20 mouse cellular contexts compared by ENCODE assay signal in genomic region chr7:70777763-70778162, GRCm38 (mm10).
DNase-seq lines count a peak whose midpoint lies in the region; ATAC-seq and TF ChIP-seq lines count a peak whose summit lies in the region.
"Had no signal": no experiment of that assay in that cellular context is flagged by ENCODE, and none has a peak within 500 bp of the region (broad histone marks: within the 10 kb centered on the region; RNA-seq: fewer than 3 reads in every experiment).

No protein-coding gene starts in this region.

- intact Hi-C loops in left cerebral cortex, postnatal 14 days (cut with DNase I), result no loop called here

- H3K36me3 ChIP-seq in hindbrain, postnatal 0 days (ENCODE audit: insufficient read depth, low read length), result no peaks in the 10 kb centered on the region
- no peaks in the 10 kb centered on the region for H3K36me3 ChIP-seq in hindbrain, embryonic 13.5 days
- H3K36me3 ChIP-seq: hindbrain, embryonic 15.5 days; limb, embryonic 15.5 days; liver, embryonic 15.5 days had no signal

- 23% methylated on average over 4 of the region's 4 CpGs for WGBS in hindbrain, postnatal 0 days
- WGBS in hindbrain, embryonic 13.5 days, result 15% methylated on average over 4 of the region's 4 CpGs

- H3K4me1 ChIP-seq in hindbrain, postnatal 0 days (ENCODE audit: insufficient read depth, low read length), result no peaks in the 10 kb centered on the region
- no peaks in the 10 kb centered on the region for H3K4me1 ChIP-seq in hindbrain, embryonic 13.5 days (replicated peaks)
- H3K4me1 ChIP-seq: hindbrain, embryonic 15.5 days; limb, embryonic 15.5 days; liver, embryonic 15.5 days had no signal

- no peak overlapping the region for H3K27ac ChIP-seq in hindbrain, postnatal 0 days
- H3K27ac ChIP-seq in hindbrain, embryonic 13.5 days, result no peak overlapping the region
- H3K27ac ChIP-seq: hindbrain, embryonic 15.5 days; layer of hippocampus, adult 2 months; limb, embryonic 15.5 days; liver, embryonic 15.5 days had no signal

- peak; percentile 36 for DNase-seq in hindbrain, postnatal 0 days (ENCODE audit: low spot score)
- peak; percentile 20 to 22 for DNase-seq in right cerebral cortex, postnatal 10 days (ENCODE audit: low spot score in 2 of 2)
- no peak for DNase-seq in right cerebral cortex, adult 18-20 months
- DNase-seq in embryo, embryonic 11 days, result peak; percentile 40
- DNase-seq in left cerebral cortex, postnatal 14 days (ENCODE audit: low spot score in 2 of 2), result no peak
- DNase-seq in thymus, postnatal 4 days, result no peak
- DNase-seq: adrenal gland, adult 8-10 months; heart, postnatal 10 days; kidney, adult 18-20 months; kidney, postnatal 14 days; layer of hippocampus, postnatal 36 days; right cerebral cortex, postnatal 25 days; thymus, adult 2 months had no signal

- H3K9me3 ChIP-seq in hindbrain, postnatal 0 days (ENCODE audit: low read length), result no peaks in the 10 kb centered on the region
- H3K9me3 ChIP-seq in hindbrain, embryonic 13.5 days, result no peaks in the 10 kb centered on the region
- H3K9me3 ChIP-seq: hindbrain, embryonic 15.5 days; limb, embryonic 15.5 days; liver, embryonic 15.5 days had no signal

- TF ChIP-seq CTCF in hindbrain, postnatal 0 days (IDR thresholded peaks at IDR 0.05; ENCODE audit: low read depth), result no peak

- H3K4me3 ChIP-seq in hindbrain, postnatal 0 days (ENCODE audit: low read length), result no peak overlapping the region
- no peak overlapping the region for H3K4me3 ChIP-seq in hindbrain, embryonic 13.5 days
- H3K4me3 ChIP-seq: hindbrain, embryonic 15.5 days; layer of hippocampus, adult 2 months; limb, embryonic 15.5 days; liver, embryonic 15.5 days had no signal

- no peak overlapping the region for H3K9ac ChIP-seq in hindbrain, postnatal 0 days (replicated peaks; ENCODE audit: low read length)
- H3K9ac ChIP-seq in hindbrain, embryonic 13.5 days, result no peak overlapping the region
- H3K9ac ChIP-seq: hindbrain, embryonic 15.5 days; limb, embryonic 15.5 days; liver, embryonic 15.5 days had no signal

- H3K4me2 ChIP-seq in hindbrain, postnatal 0 days (ENCODE audit: low read depth, low read length), result no peak overlapping the region
- H3K4me2 ChIP-seq in hindbrain, embryonic 13.5 days, result no peak overlapping the region
- H3K4me2 ChIP-seq: heart, embryonic 11.5 days; hindbrain, embryonic 15.5 days; limb, embryonic 15.5 days; liver, embryonic 15.5 days had no signal

- no peak for ATAC-seq in hindbrain, postnatal 0 days
- no peak for ATAC-seq in hindbrain, embryonic 13.5 days (ENCODE audit: low FRiP score)
- ATAC-seq: lung, postnatal 0 days had no signal

- H3K27me3 ChIP-seq in hindbrain, postnatal 0 days (ENCODE audit: insufficient read depth, low read length), result no peaks in the 10 kb centered on the region
- H3K27me3 ChIP-seq in hindbrain, embryonic 13.5 days, result peaks cover 10% of the 10 kb centered on the region
- H3K27me3 ChIP-seq: limb, embryonic 15.5 days; liver, embryonic 15.5 days had no signal

Comparison
In these comparisons a context has a peak if more than half of its experiments do, and no peak if none do; other contexts are left out.
1. DNase-seq: peak in hindbrain, postnatal 0 days (single experiment), right cerebral cortex, postnatal 10 days (2 of 2) and embryo, embryonic 11 days (single experiment); none in right cerebral cortex, adult 18-20 months (single experiment), left cerebral cortex, postnatal 14 days (0 of 2) and thymus, postnatal 4 days (single experiment).